Mouse (Mus musculus) ES-E14 (cell line): Measurements from ENCODE around the gene Gsto2.

Experiments
- CHD2 ChIP-seq: IDR thresholded peaks from 2 replicates; pipeline ENCODE4 v1.6.1; 2014; ENCODE audit warnings: mild to moderate bottlenecking, low read depth, low read length, inconsistent platforms
- HCFC1 ChIP-seq: IDR thresholded peaks from 2 replicates; pipeline ENCODE4 v1.6.1; 2012; ENCODE audit warnings: low read length, inconsistent platforms, borderline replicate concordance; ENCODE audit not compliant: insufficient read depth
- MAFK ChIP-seq: IDR thresholded peaks from 2 replicates; pipeline ENCODE4 v1.6.1; 2014; ENCODE audit warnings: mild to moderate bottlenecking, low read depth, low read length, inconsistent platforms; ENCODE audit not compliant: insufficient read depth
- ZC3H11A ChIP-seq: IDR thresholded peaks from 2 replicates; pipeline ENCODE4 v1.6.1; 2012; ENCODE audit warnings: low read depth, mild to moderate bottlenecking, inconsistent platforms, low read length, borderline replicate concordance
- ZNF384 ChIP-seq: IDR thresholded peaks from 2 replicates; pipeline ENCODE4 v1.6.1; 2012; ENCODE audit warnings: low read depth, low read length, inconsistent platforms

GRCm38 (mm10) chr19:47900012-47900411 lies 34.7 kb downstream of the Gsto2 start:
- TF ChIP-seq CHD2, result no peak
- TF ChIP-seq MAFK, result no peak
- TF ChIP-seq ZNF384, result no peak
- TF ChIP-seq HCFC1, result no peak
- no peak for TF ChIP-seq ZC3H11A
